Mouse (Mus musculus): ENCODE data around the gene Cop1.
A peak's percentile ranks its signal among the peaks of the same experiment; 100 is the strongest.

DNA sequence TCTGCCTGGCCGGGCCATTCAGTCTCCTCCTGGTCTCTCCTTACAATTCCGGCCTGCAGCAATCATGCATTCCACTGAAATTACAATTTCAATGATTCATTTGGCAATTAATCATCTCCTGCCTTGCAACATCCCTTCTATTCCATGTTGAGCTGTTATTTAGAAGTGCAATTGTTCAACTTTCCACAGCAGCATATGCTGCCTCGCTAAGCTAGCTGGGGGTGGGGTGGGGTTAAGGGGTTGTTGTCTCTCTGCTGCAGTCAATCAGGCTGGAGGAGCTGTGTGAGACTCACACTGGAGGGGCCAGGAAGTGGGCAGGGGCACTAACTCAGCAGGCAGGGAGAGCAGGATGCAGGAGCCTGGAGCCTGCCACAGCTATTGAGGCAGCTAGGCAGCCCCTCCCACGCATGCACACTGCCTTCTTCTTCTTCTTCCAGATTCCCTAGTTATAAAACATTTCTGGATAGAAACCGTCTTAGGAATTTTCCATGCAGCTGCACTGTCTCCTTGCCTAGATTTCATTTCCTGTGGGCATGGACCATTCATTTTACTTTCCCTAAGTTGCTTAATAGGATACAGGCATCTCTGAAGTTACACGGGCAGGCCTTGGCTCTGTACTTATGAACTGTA lies 161.1 kb downstream of the Cop1 start:
- TF ChIP-seq CTCF (IDR thresholded peaks at IDR 0.05; ENCODE audit: extremely low read depth, insufficient read depth, low read length) (no peak), POLR2A (IDR thresholded peaks at IDR 0.05; ENCODE audit: extremely low read depth, insufficient read depth, low read length) (peak; percentile 63; the same call in 1 of the 2 replicates)
